Mouse (Mus musculus): ENCODE measurements around the gene Zfp91.

The Zfp91 gene

DNA sequence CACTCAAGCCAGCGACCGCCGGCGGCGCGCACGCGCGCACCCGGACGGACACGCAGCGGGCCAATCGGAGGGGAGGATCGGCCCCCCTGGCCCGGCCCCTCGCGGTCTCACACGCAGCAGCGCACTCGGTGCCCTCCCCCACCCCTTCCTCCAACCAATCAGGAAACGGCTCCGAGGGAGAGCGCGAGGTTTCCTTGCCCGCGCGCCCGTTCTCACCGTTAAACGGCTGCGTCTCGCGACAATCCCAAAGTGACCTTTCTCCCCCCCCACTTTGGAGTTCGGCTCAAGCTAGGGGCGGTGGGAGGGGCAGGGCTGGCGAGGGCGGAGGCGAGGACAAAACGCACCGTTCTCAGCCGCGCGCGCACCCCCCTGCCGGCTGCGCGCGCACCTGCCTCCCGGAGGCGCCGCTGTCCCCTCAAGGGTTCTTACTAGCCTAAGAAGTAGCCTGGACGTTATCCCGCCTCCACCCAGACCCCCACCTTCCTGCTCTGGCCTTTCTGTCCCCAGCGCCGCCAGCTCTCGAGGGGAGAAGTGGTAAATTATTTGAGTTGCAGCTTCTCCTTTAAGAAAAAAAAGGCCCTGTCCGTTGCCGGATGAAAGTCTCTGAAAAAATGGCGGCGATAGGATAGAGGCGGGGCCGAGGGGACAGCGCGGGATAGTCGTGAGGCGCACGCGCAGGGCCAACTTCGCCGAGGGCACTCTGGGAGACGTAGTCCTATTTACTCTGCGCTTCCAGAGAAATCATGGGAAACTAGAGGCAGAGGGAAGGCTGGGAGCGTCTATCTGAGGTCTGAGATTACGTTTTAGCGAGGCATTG is at the start of gene Zfp91, which contains the start of gene Lpxn:
Gene Zfp91, minus strand, starts transcription at position 616 of the 817 bp plus-strand sequence.
Gene Lpxn, plus strand, starts transcription at position 683 of the 817 bp plus-strand sequence.
- peak; percentile 96 to 97 for DNase-seq (ENCODE audit: low spot score in 2 of 2)

DNA sequence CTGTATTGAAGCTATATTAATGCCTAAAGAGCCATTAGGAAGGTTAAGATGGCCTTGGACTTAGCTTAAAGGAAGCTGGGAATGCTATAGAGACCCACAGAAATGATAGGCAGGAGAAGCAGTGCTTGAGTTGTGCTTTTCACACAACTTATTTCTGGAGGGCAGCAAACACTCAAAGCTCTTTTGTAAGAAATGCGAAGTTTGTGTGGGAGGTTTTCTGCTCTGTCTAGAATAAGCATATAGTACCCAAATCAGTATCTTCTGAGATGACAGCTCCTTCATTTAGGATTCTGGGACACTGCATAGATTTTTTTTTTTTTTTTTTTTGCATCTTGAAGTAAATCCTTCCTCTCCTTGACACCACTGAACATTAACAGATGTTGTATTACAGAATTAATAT is 42.6 kb upstream of the Zfp91 start:
- no peak for DNase-seq (ENCODE audit: low spot score in 2 of 2)

DNA sequence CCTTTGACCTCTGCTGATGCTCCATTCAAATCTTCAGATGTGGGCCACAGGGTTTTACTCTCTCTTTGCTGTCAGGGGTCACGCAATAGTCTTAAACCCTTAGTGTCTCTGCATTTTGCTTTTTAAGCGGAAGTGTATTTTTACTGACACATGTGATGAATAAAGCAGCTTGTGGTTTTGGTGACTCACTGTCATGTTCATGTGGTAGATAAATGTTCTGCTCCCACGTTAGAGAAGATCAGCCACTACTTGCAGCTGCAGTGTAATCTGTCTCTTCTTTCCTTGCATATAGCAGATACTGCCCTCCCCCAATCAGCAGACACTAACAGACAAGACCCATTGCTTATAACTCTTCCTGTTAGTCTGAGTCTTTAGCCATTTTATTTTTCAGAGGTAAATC is 37.7 kb upstream of the Zfp91 start:
- DNase-seq (ENCODE audit: low spot score in 2 of 2), result no peak

DNA sequence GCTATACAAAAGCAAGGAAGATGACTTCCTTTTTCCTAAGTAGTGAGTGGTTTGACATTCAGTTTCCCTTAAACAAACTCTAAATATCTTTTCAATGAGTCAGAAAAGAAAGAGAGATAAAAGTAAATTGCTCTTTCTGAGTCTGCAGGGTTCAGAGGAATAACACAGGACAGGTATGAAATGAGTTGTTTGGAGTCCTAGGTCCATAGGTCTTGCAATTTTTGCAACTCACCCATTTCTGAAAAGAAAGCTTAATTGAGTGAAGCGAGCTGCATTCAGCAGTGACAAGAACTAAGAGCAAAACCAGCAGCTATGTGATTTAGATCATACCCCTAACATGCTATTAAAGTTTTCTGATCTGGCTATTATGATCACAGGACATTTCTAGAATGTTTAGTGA is 35.6 kb upstream of the Zfp91 start:
- DNase-seq (ENCODE audit: low spot score in 2 of 2), result no peak

DNA sequence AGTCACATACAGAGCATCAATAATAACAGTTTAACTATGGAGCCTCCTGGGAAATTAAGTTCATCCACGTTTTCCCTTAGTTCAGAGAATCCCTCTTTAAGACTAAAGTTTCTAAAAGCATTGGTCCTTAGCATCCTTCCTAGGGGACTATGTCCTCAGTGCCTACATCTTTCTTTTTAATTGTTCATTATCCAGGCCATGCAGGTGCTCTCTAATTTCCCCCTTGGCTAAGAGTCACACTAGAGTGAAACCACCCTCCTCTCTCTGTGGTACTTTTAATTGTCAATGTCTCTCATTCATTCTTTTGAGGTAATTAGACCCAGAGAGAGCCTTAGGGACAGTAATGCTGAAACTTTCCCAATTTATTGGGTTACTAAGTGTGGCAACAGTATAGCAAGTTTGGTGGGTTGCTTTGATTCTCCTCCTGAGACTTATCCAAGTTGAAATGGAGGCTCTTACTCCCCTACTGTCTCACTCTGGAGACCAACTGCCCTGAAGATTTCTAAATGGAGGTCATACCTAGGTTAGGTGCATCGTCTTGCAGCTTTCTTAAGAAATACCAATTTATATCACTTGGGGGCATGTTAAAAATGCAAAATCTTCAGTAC is 35.0 kb upstream of the Zfp91 start:
- no peak for DNase-seq (ENCODE audit: low spot score in 2 of 2)

DNA sequence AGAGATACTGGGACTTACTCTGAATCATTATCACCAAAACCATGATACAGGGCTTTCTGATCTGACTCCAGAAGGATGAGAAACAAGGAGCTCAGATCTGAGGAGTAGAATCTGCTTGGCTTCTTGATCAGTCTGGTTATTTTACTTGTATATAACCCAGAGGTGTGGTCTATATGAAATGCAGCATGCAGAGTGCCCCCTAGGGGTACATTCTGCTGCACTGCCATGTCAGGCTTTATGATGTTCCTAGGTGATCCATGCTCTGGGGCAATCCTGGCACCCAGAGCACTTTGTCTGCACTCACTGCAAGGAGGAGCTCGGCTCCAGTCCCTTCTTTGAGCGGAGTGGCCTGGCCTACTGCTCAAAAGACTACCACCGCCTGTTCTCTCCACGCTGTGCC is 28.6 kb upstream of the Zfp91 start:
- DNase-seq (ENCODE audit: low spot score in 2 of 2), result no peak

DNA sequence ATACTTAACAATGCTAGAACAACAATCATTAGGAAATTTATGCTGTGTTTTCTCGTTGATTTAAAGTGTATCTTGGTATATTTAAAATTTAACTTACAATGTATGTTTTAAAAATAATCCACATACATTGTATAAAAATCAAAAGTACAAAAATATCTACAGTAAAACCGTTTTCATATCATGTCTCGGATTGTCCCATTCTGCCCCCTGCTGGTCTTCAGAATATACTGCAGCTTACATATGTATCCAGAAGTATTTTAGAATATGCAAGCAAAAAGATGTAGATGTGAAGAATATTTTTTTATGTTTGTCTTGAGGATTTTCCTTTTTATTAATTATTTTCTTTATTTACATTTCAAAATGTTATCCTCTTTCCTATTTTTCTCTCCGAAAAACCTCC is 24.5 kb upstream of the Zfp91 start:
- no peak for DNase-seq (ENCODE audit: low spot score in 2 of 2)

DNA sequence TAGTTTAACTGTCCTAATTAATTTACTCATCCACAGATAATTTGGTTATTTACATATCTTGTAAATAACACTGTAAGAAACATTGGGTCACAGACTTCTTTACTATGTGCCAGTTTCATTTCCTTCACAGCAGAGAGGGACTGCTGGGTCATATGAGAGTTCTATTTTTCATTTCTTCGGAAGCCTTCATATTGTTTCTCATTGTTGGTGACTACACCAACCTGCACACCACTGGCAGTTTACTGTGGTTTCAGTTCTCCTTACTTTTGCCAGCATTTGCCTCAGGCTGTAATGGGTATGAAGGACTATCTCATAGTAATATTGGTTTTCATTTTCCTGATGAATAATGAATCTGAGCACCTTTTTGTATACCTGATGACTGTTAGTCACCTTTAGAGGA is 22.6 kb upstream of the Zfp91 start:
- DNase-seq (ENCODE audit: low spot score in 2 of 2), result no peak

DNA sequence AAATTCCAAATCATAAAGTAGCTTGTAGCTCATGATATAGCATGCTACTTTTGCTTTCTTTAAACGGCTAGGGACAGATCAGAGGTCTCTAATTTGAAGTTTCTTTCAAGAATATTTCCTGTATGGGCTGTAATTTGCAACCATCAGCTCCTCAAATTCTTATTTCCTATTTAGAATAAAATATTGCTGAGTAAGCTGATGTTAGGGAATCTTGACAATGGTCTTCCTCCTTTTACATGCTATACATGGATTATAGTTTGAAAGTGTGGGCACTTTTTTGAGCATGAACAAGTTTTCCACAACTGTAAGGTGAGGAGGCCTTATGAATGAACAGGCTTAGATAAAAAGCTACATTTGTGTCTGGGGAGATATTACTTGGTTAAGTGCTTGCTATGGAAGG is 18.0 kb upstream of the Zfp91 start:
- no peak for DNase-seq (ENCODE audit: low spot score in 2 of 2)

DNA sequence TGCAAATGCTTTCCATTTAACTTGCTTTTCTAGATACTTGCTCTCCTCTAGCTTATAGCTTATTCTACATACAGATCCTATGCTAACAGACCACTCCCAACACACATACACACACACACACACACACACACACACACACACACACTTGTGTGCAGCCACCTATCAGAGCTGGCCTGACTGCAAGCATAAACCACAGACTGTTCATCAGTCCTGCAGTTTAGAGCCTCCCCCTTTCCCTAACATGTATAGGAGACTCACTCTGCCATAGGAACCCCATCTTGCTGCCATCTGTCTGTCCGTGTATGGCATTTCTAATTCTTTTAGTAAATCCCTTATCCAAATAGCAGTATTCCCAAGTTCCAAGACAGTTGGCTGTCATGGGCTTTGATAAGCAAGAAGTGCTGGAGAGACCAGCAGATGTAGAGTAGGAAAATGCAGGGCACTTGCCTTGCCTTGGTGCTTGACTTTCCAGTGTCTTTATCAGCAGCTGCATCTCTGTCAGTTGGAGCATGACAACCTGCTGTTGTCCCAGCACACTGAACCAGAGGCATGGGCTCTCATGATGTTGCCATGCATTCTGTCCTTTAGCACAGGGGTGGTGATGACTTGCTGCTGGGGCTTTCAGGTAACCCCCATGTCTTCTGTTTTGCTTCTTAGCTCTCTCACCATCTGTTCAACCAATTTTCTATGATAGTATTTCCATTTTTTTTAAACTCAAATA is 16.9 kb upstream of the Zfp91 start:
- DNase-seq (ENCODE audit: low spot score in 2 of 2), result no peak

DNA sequence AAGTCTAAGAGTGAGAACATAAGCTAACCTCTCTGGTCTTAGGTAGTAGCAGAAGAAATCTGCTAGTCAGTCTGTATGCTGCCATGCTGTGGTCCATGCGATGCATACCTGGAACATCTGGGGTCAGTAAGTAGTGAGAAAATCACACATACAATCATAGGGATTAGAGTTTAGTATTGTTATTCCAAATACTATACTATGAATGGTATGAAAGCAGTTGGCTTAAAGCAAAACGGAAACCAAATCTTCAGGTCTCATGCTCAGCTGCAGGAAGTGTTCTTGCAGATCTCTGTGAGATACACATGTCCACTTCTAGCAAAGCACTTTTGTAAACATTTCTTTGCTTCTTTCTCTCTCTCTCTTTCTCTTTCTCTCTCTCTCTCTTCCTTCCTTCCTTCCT is 10.3 kb upstream of the Zfp91 start:
- no peak for DNase-seq (ENCODE audit: low spot score in 2 of 2)

DNA sequence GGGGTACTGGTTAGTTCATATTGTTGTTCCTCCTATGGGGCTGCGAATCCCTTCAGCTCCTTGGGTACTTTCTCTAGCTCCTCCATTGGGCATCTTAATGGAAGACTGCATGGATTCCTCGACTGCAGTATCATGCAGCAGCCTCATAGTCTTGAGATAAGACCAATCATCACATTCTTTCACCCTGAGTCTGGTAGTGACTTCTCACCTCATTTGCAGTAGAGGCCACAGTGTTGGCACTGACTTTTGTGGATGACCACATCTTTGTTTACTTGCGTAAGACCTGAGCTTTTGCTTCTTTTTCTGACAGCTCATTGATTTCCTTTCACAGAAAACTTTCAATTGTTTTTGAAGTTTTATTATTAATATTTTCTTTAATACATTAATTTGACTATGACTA is 9.8 kb upstream of the Zfp91 start:
- no peak for DNase-seq (ENCODE audit: low spot score in 2 of 2)

DNA sequence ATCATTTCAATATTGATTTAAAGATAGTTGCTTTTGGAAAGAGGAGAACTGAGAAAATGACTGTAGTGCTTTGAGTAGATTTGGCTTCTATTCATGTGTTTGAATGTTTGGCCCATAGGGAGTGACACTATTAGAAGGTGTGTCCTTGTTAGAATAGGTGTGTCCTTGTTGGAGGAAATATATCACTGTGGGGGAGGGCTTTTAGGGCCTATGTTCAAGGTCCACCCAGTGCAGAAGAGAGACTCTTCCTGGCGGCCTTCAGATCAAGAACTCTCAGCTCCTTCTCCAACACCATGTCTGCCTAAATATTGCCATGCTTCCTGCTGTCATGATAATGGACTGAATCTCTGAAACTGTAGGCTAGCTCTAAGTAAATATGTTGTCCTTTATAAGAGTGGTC is 8.3 kb upstream of the Zfp91 start:
- no peak for DNase-seq (ENCODE audit: low spot score in 2 of 2)

DNA sequence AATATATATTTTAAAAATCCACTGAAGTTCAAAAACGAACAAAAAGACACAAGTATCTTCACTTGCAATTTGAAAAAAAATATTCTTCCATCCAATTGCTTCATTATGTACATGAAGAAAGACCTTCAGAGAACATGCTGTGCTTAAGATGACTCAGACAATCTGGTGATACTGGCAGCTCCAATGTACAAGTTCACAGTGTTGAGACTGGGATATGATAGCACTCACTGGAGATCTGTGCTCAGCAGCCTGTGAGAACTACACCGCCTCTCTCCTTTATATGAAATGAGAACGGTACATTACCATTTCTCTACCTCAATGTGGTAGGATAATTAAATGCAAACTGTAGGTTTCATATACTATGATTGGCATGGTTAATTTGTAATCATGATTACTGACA is 6.9 kb upstream of the Zfp91 start:
- no peak for DNase-seq (ENCODE audit: low spot score in 2 of 2)

DNA sequence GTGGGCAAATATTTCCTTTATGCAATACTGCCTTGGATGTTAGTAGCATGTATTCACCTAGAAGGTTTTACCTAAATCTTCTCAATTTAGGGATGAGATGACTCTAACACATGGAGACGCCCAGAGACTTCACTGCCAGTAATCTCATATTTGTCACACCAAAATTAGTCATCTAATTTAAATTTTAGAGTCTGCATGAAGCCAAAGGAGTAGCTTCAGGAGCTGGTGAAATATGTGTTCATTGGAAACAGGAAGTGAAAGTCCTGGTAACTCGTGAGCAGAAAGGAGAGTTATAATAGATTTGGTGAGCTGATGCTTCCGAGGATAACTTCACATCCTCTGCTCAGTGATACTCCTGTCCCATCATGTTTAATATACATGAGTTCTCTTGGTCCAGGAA is 5.1 kb upstream of the Zfp91 start:
- DNase-seq (ENCODE audit: low spot score in 2 of 2), result no peak

DNA sequence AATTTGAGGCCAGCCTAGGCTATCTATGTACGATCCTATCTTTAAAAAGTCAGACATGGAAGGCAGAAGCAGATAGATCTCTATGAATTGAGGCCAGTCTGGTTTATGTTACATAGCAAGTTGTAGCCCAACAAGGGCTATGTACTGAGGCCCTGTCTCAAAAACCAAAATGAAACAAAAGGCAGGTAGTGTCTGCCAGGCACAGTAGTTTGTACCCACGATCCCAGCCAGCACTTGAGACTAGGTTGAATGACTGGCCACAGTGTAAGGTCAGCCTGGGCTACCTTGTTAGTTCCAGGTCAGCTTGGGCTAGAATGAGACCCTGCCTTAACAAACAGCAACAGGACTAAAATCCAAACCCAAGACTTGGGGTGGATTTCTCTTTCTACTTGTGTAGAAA is 4.7 kb upstream of the Zfp91 start:
- no peak for DNase-seq (ENCODE audit: low spot score in 2 of 2)

DNA sequence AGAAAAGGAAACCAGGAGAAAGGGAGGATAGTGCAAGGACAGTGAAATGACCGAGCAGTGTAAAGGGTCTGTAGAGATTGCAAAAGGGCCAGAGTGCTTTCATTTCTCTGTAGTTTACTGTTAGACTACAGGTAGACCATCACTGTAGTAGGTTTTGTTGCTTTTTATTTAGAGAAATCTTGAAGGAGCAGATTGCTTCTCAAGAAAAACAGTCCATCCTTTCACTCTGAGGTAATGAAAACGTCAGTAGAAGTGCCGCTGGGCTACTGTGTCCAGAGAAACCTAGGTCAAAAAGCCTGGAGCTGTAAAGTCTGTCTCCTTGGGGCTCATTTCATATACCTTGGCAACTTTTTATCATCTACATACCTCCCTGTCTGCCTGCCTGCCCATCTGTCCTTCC is 3.2 kb upstream of the Zfp91 start:
- DNase-seq (ENCODE audit: low spot score in 2 of 2), result no peak

DNA sequence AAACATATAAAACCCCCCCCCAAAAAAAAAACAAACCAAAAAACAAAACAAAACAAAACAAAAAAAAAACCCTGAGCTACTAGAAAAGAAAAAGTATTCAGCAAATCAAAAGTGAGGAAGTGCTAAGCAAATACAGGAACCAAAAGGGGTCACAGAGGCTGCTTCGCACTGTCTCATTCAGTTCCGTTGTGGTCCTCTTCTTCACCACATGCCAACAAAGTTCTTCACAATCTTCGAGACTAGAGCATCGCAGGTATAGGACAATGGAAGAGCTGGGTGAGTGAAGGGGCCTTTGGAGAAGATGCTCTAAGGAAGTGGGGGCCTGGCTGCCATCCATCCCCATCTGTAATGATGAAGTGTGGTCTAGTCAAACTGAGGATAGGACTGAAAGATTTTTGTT is 2.5 kb upstream of the Zfp91 start:
- DNase-seq (ENCODE audit: low spot score in 2 of 2), result no peak

DNA sequence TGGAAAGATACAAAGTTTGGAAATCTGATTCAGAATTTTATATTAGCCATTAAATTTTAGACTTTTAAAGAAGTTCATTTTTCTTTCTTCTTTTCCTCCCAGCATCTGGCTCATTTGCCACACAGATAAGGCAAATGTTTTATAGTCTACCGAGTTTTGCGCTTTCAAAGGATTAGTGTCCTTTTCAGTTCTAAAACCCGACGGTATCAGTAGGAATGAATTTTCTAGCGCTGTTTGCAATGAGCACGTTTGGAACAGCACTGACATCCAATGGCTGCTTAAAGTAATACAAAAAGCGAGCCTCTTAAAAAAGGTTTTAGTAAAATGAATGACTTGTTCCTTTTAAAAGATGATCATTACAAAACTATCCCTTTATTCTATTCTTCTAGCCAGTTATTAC is 1.1 kb upstream of the Zfp91 start:
- no peak for DNase-seq (ENCODE audit: low spot score in 2 of 2)

DNA sequence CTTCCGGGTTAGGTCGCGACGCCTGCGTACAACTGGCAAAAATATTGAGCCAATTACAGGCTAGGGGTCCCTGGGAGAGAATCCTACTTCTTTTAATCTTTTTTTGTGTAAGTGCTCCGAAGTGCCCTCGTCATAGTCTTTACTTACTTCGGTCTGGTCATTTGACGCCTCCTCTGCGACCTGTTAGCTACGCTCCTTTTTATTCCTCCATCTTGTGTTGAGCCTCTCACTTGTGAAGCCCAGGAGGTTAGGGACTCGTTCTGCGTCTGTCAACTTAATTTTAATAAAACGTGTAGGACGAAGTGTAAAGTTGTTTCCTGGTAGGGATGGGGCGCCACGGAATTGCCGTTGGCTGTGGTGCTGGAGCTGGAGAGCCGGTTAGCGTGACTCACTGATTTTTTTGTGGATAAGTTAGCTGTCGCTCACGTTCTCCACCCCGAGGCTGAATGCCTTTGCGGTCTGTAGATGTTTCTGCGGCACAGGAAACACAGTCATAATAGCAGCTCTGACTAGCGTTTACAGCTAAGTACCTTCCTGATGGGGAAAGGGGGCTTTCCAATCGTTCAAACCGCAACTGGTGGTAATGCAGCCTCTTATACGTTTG is 504 bp upstream of the Zfp91 start:
- DNase-seq (ENCODE audit: low spot score in 2 of 2), result peak in 1 of 2 experiments; percentile 49

DNA sequence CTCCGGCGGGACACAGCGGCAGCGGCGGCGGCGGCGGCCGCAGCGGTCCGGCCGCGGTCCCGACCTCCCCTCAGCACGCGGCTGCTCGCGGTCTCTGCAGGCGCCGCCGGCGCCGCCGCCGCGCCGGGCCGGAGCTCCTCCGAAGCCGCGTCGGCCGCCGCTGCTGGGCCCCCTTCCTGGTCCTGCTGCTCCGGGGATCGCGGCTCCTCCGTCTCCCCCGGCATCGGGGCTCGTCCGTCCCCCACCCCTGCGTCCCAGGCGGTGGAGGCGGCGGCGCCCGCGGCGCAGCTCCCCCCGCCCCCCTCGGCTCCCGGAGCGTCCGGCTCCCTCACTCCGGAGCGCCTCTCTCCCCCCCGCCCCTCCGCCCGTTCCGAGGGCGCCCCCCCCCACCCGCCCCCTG is 816 bp downstream of the Zfp91 start:
- DNase-seq (ENCODE audit: low spot score in 2 of 2), result no peak

Data from frontal cortex, postnatal 14 days (tissue).